Mouse (Mus musculus): ENCODE measurements around the gene Fsd1l. TPM values are rescaled to one million over a fixed set of nuclear protein-coding genes. Genes with fewer than 3 reads are reported as not detected.
A peak's percentile ranks its signal among the peaks of the same experiment; 100 is the strongest.
"Not testable (repeated sequence)": the region's sequence is repeated elsewhere in the genome, so short reads cannot be mapped to it uniquely, and the experiment has no call there.

The Fsd1l gene
- total RNA-seq, 4 experiments from 2014 or later: 7.2 to 11.7 (median 8.5) TPM

DNA sequence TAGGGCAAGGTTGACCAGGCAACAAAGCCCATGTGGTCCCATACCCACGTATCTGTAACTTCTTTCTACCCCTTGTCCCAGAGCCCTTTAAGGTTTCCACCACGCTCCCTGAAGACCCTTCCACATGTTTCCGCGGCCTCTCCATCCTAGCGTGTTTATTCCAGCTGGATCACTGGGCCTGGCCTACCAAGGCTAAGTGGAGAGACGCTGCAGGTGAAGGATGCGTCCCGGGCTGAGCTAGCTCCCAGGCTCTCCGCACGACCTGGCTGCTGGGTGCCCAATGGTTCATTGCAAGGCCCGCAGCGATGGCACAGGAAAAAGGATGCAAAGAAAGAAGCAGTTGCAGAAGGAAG is 332 bp upstream of the Fsd1l start:
- DNase-seq: no peak

DNA sequence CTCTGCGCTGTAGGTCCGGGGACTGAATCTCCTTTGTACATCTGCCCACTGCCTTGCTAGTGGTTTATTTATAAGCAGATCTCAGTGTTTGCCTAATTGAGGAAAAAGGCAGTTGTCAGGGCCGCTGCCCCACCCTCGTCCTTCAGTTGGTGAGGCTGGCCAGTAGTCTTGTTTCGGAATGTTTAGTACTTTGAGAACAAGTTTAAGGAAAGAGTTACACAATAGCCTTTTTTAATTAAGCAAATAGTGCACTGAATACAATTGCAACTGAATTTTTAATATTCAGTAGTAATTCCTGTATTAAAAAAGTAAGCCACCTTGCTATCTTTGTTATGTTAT is 709 bp downstream of the Fsd1l start:
- DNase-seq: no peak

DNA sequence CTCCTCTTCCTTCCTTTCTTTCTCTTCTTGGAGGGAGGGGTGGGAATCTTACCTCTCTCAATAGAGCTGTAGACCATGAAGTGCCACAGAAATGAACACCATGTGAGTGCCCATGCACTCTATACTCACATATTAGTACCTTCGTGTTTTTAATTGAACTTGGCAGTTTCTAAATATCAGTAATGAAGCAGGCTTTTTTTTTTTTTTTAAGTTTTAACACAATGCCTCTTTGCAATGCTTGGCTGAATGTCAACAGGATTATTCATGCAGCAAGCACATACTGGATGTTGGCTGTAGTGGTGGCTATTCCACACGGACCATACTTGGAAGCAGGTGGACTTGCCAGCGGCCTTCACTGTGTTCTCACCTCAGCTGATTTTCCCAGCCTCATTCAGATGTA is 4.1 kb downstream of the Fsd1l start:
- DNase-seq: no peak

DNA sequence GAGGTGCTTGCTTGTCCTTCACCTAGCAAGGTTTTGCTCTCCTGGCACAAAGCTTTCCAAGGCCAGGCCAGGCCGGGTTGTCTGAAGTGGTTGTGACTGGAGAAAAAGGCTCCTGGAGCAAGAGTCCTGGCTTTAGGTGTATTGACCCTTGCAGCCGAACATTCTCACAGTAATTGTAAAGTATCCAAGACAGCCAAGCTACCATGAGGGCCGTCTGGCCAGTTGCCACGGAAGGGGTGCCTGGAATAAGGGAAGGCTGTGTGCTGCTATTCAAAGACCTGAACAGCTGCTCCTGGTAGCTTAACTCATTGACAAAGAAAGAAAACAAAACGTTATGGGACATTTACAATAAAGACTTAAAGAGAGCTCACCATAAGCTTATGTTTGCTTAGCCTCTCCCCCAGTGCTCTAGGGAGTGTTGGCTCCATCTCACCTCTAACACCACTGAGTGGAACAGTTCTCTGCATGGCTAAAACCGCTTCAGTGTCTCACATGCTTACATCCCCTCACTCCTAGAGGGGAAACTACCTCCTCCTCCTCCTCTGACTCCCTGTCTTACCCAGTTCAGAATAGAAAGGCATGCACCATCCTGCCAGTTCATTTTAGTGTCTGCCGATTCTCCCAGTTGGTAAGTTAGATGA is 6.1 kb downstream of the Fsd1l start:
- no peak for DNase-seq

DNA sequence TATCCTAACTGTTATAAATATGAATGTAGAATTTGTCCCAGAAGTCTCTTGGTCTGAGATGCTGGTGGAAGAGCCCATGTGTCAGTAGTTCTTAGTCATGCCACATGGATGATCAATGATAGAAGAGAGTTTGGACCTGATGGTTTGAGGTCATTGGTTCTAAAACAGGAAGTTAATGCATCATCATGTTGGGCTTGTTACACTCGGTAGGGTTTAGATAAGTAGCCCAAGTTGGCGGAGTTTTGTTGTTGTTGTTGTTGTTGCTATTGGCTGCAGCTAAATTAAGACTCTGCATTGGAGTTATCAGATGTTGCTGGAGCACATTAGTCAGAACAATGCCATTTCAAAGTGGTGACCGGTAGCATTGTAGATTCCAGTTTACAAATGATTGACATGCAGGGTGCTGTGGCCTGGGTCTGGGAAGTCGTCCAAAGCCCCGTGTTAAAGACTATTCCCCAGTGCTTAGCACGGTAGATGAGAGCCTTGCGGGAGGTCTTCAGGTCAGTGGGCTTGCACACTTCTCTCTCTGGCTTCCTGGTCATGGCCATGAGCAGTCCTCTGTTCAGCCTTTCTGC is 7.4 kb downstream of the Fsd1l start:
- no peak for DNase-seq

DNA sequence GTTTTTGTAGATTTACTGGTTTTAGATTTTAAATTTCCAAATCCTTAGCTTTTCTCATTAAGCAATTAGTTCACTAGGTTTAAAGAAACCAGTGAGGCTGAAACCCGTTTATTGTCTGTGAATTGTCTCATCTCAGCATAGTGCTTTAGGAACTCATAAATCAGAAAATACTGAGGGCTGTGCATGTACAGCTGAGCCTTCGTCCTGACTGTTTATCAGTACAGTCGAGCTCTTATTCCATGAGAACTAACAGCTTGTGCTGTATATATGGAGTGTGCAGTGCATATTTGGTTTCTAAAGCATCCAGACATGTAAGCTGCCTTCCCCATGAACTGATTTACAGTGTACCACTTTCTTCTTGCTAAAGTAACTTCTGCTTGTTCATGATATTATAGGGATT is 26.8 kb downstream of the Fsd1l start:
- DNase-seq: no peak

DNA sequence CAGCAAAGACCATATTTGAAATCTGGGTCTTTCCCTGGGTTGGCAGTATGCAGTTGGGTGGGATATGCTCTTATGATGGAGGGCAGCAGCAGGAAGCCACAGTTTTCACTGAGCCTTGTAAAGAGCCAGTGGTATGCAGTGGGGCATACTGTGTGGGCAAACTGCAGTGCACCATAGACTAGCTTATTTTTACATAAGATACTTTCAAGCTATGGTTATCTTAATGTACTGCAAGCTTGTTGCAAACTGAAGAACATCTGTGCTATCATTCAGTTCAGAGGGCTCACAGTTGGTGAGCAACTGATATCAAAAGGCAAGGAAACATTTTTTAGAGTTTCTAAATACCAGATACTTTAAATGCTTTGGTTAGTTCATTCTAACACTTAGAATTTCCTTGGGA is 29.4 kb downstream of the Fsd1l start:
- DNase-seq: no peak

DNA sequence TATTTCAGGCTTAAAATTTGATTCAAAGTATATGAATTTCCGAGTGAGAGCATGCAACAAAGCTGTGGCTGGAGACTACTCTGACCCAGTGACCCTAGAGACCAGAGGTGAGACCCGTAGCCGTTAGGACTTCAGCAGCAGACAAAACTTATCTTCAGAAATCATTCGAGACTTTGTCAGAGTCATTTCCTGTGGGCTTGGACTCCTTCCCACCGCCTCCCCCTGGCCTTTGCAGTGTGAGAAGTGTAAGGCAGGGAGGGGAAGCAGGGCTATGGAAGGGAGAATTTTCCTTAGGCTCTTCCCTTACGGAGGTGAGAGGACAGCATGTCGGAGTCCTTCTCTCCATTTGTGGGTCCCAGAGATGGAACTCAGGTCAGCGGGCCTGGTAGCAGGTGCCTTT is 50.8 kb downstream of the Fsd1l start:
- DNase-seq: no peak

DNA sequence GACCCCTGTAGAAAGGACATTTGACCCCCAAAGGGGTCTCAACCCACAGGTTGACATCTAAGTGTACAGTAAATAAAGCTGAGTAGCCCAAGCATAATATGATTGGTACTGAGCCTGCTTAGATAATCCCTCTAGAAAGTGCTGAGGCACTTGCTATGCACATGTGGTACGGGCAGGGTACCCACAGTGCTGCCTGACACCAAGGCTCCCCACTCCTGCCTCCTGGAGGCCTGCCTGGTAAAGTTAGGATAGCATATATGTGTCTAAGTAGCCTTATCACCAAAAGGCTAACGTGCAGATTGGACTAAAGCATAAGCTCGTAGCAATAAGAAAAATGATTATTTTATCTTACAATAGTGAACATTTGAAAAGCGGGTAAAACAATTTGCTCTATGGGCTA is 57.7 kb downstream of the Fsd1l start:
- DNase-seq: no peak

DNA sequence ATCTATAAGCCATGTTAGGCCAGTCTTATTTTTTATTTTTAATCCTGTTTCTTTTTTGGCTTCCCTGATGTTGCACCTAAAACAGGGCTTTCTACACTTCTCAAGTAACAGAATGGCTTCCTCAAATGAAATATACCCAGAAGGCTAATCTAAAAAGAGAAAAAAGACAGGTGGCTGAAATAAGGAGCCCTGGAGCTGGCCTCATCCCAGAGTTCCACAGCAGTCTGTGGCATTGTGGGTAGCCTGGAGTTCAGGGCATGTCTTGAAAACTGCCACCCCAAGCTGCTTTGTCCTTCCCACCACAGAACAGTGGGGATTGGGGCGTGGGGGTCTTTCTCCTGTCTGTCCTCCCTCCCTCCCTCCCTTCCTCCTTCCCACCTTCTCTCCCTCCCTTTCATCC is 60.1 kb downstream of the Fsd1l start:
- DNase-seq: no peak

DNA sequence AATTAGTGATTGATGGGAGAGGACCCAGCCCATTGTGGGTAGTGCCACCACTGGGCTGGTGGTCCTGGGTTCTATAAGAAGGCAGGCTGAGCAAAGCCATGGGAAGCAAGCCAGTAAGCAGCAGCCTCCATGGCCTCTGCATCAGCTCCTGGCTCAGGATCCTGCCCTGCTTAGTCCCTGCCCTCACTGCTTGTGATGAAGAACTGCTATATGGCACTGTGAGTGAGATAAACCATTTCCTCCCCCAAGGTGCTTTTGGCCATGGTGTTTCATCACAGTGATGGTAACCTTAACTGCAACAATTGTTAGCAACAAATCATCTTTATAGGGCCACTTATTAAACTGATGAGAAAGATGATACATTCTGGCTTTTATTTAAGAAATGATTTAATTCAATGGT is 77.9 kb downstream of the Fsd1l start:
- not testable (repeated sequence) for DNase-seq

DNA sequence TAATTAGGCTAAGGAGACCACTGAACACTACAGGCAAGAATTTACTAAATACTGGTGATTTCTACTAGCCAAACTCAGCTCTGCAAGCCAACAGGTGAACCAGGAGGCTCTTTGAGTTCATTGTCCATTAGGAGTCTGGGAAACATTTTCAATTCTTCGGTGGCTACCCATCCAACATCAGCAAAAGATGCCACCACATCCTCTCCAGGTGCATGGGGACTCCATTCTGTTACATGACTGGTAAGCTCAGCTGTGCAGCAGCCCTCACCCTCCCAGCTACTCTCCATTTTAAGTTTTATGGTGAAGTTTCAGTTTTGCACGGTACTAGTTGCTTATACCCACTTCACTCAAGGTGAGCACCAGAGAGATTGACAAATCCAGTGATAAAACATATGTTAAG is 78.8 kb downstream of the Fsd1l start:
- no peak for DNase-seq

DNA sequence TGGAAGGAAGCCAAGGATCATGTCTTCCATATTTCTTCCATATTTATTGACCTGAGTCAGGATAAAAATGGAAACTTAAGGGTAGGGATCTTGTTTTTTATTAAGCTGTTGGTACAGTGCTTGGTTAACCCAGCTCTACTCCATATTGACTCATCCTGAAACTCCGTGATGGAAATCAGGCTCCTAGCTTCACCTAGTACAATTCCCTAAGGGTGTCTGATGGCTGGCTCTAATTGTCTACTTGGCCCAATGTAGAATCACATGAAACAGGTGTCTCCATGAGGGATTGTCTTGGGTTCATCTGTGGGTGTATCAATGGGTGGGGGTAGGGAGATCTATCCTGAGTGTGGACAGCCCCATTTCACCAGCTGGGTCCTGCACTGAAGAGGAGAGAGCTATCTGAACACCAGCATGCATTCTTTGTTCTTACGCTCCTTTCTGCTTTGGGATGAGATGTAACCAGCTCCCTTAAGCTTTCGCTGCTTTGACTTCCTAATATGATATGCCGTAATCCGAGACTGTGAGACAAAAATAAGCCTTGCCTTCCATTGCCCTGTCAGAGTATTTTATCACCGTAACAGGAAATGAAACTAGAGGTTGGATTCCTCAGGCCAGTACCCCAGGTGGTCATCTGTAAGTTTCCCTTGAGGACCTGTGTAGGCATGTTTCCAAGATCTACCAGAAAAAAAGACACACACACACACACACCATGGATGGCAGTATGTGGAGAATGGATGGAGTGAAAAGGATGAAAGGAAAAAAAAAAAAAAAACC is 79.5 kb downstream of the Fsd1l start:
- DNase-seq: no peak

DNA sequence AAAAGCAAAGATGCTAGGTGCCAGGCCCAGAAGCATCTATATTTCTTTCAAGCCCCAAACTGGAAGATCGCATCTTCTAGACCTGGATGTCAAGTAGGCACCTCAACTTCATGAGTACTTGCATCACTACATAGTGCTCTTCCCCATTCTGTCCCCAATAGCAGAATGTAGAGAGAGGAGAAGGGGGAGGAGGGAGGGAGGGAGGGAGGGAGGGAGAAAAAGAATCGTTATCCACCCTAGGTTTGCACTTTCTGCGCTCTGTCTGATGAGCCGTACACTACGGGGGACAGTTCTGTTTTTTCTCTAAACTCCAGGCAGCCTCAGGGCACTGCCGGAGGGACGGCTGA is 82.4 kb downstream of the Fsd1l start, which contains the start of gene Fktn:
Fktn (plus strand) TSS at position 295 of the 347 bp plus-strand sequence.
- no peak for DNase-seq

DNA sequence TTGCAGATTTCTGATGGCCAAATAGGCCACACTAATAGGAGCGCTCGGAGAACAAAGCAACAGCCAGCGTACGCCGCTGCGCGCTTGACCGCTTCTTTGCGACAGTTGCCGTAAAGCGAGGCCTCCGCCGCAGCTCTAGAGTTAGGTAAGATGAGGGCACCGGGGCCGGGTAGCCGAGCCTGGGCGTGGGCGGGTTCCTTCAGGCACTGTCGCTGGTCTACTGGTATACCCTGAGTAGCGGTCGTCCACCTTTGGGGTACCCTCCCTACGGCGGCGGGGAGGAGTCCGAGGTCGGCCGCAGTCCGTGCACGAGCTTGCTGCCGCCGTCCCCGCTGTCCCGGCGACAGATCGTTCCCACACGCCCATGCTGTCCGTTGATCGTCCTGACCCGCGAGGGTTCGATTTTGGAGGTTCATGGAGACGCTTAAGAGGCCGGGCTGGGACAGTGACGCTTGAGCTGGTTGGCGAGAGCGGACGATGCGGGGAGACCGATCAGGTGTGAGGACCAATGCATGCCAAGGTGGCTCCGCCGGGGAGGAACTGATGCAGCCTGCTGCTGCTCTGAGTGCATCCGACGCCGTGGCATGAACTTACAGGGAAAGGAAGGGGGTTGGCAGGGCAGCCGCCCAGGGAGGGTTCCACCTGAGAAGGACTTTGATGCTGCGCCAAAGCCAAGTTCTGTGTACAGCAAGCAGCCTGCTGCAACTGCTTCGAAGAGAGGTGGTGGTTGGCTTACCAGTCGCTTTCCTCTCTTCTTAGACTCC is 83.0 kb downstream of the Fsd1l start:
- peak; percentile 83 for DNase-seq

DNA sequence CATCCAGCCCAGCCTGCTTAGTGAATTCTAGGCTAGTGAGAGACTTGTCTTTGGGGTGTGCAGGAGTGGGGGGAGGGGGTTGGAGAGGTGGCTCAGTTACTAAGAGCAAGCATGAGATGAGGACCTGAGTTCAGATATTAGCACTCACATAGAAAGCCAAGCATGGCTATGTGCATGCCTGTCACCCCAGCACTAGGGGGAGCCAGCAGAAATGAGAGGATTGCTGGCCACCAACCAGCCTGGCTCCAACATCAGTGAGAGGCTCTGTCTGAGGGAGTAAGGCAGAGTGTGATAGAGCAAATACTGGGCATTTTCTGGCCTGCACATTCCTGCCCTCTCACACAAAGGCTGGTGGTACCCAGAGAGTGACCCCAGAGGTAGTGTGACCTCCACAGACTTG is 84.7 kb downstream of the Fsd1l start:
- no peak for DNase-seq

DNA sequence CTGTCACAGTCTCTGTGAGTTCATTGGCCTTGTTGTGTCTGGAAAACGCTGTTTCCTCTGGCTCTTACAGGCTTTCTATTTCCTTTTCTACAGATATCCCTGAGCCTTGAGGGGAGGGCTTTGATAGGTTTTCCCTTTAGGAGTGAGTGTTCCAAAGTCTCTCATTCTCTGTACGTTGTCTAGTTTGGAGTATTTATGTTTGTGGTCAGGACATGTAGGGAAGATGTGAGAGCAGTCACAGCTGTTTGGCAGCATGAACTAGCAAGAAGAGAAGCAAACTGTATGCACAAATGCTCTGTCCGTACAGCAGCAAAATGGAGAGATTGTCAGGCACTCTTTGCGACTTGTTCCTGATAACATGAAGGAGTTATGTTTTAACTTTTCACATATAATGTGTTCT is 86.3 kb downstream of the Fsd1l start:
- DNase-seq: no peak

DNA sequence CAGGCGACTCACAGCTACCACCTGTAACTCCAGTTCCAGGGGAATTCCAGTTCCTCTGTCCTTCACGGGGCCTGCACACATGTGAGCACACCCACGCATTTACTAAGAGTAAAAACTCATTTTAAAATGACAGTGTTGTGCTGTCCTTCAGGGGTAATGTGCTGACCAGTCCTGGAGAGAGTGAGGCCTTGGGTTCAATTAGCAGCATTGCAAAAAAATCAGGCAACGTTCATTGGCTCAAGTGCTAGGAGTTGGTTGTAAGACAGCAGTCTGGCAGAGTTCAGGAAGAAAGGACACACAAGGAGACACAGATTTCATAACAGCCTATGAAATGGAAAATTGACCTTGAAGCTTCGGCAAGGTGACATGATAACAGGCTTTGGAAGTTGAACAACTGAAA is 87.0 kb downstream of the Fsd1l start:
- DNase-seq: peak; percentile 25

DNA sequence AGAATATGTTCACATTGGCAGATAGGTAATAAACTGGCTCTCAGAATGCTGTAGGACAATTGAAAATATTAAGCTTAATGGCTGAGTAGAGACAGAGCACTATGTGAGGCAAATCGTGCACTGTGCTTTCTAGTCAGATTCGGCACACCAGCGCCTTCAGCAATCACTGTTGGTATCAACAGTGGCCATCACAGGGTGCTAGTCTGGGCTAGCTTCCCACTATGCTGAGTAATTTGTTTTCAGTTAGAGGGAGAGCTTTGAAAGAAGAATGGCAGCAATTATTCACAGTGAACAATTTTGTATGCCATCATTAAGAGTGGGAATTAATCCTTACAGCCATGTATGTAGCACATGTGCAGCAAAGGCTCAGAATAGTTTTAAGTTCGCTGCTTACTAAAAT is 91.2 kb downstream of the Fsd1l start:
- DNase-seq: no peak

DNA sequence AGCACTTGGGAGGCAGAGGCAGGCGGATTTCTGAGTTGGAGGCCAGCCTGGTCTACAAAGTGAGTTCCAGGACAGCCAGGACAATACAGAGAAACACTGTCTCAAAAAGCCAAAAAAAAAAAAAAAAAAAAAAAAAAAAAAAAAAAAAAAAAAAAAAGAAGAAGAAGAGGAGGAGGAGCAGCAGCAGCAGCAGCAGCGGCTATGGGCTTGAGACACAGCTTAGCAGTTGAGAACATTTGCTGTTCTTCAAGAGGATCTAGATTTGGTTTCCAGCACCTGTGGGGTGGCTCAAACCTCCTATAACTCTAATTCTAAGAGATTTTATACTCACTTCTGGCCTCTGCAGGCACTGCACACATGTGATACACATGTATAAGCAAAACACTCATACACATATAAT is 94.8 kb downstream of the Fsd1l start:
- DNase-seq: not testable (repeated sequence)

DNA sequence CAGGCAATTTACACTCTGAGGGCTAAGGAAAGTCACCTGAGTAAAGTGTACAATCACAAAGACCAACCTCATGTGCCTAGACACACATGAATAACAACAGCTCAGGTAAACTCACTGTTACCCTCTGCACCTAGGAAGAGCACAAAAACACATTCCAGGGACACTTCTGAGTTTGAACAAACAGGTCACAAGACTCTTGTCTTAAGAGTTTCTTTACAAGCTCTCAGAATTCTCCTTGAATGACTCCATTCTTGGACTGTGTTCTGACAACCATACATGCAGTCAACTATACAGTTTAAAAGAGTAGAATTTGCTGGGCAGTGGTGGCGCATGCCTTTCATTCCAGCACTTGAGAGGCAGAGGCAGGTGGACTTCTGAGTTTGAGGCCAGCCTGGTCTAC is 96.8 kb downstream of the Fsd1l start:
- no peak for DNase-seq

DNA sequence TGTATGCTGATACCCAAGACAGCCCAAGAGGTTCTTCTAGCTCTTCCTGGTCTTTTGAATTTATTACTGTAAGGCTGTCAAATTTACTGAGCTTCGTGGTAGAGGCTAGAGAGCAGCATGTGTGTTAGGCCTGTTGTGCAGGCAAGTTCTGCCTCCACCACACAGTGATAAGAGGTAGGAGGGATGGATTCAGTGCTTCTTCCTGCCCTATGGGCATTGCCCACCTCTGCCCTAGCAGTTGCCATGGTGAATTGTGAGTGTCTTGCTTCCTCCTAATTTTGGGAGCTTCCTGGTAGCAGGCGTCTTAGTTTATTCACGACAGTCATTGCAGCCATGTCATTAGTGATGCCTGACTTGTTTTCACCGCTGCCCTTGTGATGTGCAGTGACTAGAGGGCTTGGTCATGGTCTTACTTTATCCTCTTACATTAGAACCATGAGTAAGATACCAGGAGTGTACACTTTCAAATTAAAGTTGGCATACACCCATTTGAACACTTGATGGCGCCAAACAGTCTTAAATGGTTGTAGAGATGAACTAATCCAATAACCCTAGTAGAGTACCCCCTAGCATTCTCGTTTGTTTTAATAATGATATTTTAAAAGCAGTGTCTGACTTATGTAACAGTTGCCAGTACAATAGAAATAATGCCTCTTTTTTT is 107.8 kb downstream of the Fsd1l start:
- no peak for DNase-seq

DNA sequence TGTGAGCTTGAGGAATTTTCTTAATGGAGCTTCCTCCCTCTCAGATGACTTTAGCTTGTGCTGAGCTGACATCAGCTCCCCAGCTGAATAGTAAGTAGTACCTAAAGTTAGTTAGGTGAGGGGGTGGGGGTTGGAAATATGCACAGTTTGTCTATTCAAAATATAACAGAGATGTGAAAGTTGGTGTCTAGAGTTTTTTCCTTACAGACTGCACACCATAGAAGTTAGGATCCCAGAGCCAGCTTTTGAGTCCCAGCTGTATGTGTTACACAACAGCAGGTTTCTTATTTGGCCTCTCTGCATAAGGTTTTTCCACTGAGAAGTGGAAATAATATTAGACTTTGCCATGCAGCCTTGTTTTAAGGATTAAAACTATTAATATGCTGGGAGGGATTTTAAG is 118.6 kb downstream of the Fsd1l start:
- no peak for DNase-seq

Measured in adrenal gland, adult 8-10 months (tissue).